In the genomic region with DNA sequence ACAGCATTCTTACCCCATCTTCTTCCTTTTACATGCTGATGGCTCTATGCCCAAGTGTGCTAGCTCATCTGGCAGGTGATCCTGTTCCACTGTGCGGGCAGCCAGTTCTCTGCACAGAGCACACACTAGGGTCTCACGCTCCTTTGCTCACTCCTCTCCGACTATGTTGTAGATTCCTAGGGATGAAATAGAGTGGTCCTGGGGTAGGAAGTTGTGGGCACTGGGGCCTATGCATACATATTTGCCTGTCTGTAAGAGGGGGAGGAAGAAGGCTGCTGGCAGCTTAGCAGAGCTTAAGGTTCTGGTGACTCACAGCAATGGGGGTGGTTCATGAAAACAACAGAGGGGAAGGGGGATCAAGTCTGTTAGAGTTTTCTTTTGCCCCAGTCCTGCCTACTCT, we compare ENCODE assay signal across 20 mouse cellular contexts. TPM values are rescaled to one million over a fixed set of nuclear protein-coding genes. Genes with fewer than 3 reads are reported as not detected.
DNase-seq lines count a peak whose midpoint lies in the region; ATAC-seq lines count a peak whose summit lies in the region.
"Had no signal": no experiment of that assay in that cellular context is flagged by ENCODE, and none has a peak within 500 bp of the region (broad histone marks: within the 10 kb centered on the region; RNA-seq: fewer than 3 reads in every experiment).

No protein-coding gene starts in this region.

- H3K36me3 ChIP-seq in forebrain, embryonic 13.5 days (ENCODE audit: poor library complexity, severe bottlenecking): peaks cover 62% of the 10 kb centered on the region
- peaks cover 63% of the 10 kb centered on the region for H3K36me3 ChIP-seq in forebrain, embryonic 12.5 days (replicated peaks)

- H3K4me1 ChIP-seq in forebrain, embryonic 13.5 days: peaks cover 40% of the 10 kb centered on the region
- H3K4me1 ChIP-seq in forebrain, embryonic 12.5 days: no peaks in the 10 kb centered on the region; the same call in 1 of the 2 replicates
- H3K4me1 ChIP-seq: hindbrain, embryonic 10.5 days; limb, embryonic 13.5 days had no signal

- DNase-seq in layer of hippocampus, adult 11-12 months (ENCODE audit: low spot score): peak; percentile 48
- no peak for DNase-seq in layer of hippocampus, postnatal 36 days
- peak; percentile 82 for DNase-seq in right cerebral cortex, adult 18-20 months
- DNase-seq in right cerebral cortex, postnatal 14 days: no peak
- DNase-seq in right cerebral cortex, postnatal 36 days (ENCODE audit: low spot score in 2 of 2): peak; percentile 50 to 54
- DNase-seq: gastrocnemius, adult 2 months; kidney, adult 2 months; kidney, postnatal 25 days had no signal

- 0 out of 2 replicates have a peak overlapping the region, but pooled peaks have one; percentile 1 for H3K27ac ChIP-seq in forebrain, embryonic 13.5 days
- H3K27ac ChIP-seq in forebrain, embryonic 12.5 days: no peak overlapping the region
- H3K27ac ChIP-seq: gastrocnemius, adult 2 months; heart, embryonic 15.5 days; hindbrain, embryonic 10.5 days; limb, embryonic 13.5 days; liver, embryonic 14.5 days; midbrain, embryonic 15.5 days had no signal

- H3K4me2 ChIP-seq in forebrain, embryonic 13.5 days: no peak overlapping the region
- no peak overlapping the region for H3K4me2 ChIP-seq in forebrain, embryonic 12.5 days
- H3K4me2 ChIP-seq: heart, embryonic 15.5 days; limb, embryonic 13.5 days; midbrain, embryonic 15.5 days had no signal

- no peaks in the 10 kb centered on the region for H3K9me3 ChIP-seq in forebrain, embryonic 13.5 days (replicated peaks)
- H3K9me3 ChIP-seq in forebrain, embryonic 12.5 days: no peaks in the 10 kb centered on the region
- H3K9me3 ChIP-seq: heart, embryonic 15.5 days; hindbrain, embryonic 10.5 days; limb, embryonic 13.5 days; midbrain, embryonic 15.5 days had no signal

- 89% methylated on average over 3 of the region's 3 CpGs for WGBS in forebrain, embryonic 13.5 days
- 92% methylated on average over 3 of the region's 3 CpGs for WGBS in forebrain, embryonic 12.5 days

- ATAC-seq in forebrain, embryonic 13.5 days: no peak
- ATAC-seq in forebrain, embryonic 12.5 days (ENCODE audit: low FRiP score): no peak
- ATAC-seq in megakaryocyte-erythroid progenitor cell, adult 5-6 weeks (replicated peaks; ENCODE audit: low FRiP score, low TSS enrichment, poor library complexity, severe bottlenecking): no peak
- ATAC-seq: midbrain, embryonic 15.5 days had no signal

- H3K9ac ChIP-seq in forebrain, embryonic 13.5 days: no peak overlapping the region
- H3K9ac ChIP-seq in forebrain, embryonic 12.5 days: no peak overlapping the region
- H3K9ac ChIP-seq: heart, embryonic 15.5 days; limb, embryonic 13.5 days; liver, embryonic 14.5 days; midbrain, embryonic 15.5 days had no signal

- no peaks in the 10 kb centered on the region for H3K27me3 ChIP-seq in forebrain, embryonic 13.5 days
- H3K27me3 ChIP-seq in forebrain, embryonic 12.5 days: no peaks in the 10 kb centered on the region
- H3K27me3 ChIP-seq: heart, embryonic 15.5 days; limb, embryonic 13.5 days; midbrain, embryonic 15.5 days had no signal

- H3K4me3 ChIP-seq in forebrain, embryonic 13.5 days: no peak overlapping the region
- no peak overlapping the region for H3K4me3 ChIP-seq in forebrain, embryonic 12.5 days (replicated peaks)
- H3K4me3 ChIP-seq: gastrocnemius, adult 2 months; heart, embryonic 15.5 days; hindbrain, embryonic 10.5 days; limb, embryonic 13.5 days; midbrain, embryonic 15.5 days had no signal

RNA-seq across cellular contexts. Expression of a gene that starts 59.4 kb away (rescaled TPM):
- 45.4 and 72.1 TPM in 2 replicates for polyA plus RNA-seq in forebrain, embryonic 13.5 days (2015; fragmentation: Nextera tagmentation; extraction: Ambion mirVana)
- polyA plus RNA-seq in forebrain, embryonic 12.5 days (2016; fragmentation: Nextera tagmentation; extraction: Ambion mirVana): 19.9 and 20.5 TPM in 2 replicates
- 100 to 1,000 TPM; 156 to 162 TPM for total RNA-seq in layer of hippocampus, postnatal 36 days (2021)
- not detected in 2 replicates for total RNA-seq in megakaryocyte-erythroid progenitor cell, adult 5-6 weeks (2014; fragmentation: Nextera tagmentation)
- not detected in 2 replicates for total RNA-seq in megakaryocyte-erythroid progenitor cell, adult 5-6 weeks (2017)
- total RNA-seq: adrenal gland, adult 18-20 months; gastrocnemius, adult 2 months; granulocyte monocyte progenitor cell, adult 5-6 weeks; MEL had no signal
- polyA plus RNA-seq: heart, embryonic 15.5 days; kidney, adult 2 months; limb, embryonic 13.5 days; liver, embryonic 14.5 days; lung, embryonic 16.5 days had no signal

Comparison
In these comparisons a context has a peak if more than half of its experiments do, and no peak if none do; other contexts are left out.
1. DNase-seq: peak in layer of hippocampus, adult 11-12 months (single experiment), right cerebral cortex, adult 18-20 months (single experiment) and right cerebral cortex, postnatal 36 days (2 of 2); none in layer of hippocampus, postnatal 36 days (0 of 2) and right cerebral cortex, postnatal 14 days (single experiment).
2. RNA of a gene that starts 59.4 kb away (total RNA-seq): 156 to 162 TPM in layer of hippocampus, postnatal 36 days; not detected in megakaryocyte-erythroid progenitor cell, adult 5-6 weeks; every median in the first group is over 100 times any median in the second.